ENCODE assay signal across 17 mouse cellular contexts in the genomic region with DNA sequence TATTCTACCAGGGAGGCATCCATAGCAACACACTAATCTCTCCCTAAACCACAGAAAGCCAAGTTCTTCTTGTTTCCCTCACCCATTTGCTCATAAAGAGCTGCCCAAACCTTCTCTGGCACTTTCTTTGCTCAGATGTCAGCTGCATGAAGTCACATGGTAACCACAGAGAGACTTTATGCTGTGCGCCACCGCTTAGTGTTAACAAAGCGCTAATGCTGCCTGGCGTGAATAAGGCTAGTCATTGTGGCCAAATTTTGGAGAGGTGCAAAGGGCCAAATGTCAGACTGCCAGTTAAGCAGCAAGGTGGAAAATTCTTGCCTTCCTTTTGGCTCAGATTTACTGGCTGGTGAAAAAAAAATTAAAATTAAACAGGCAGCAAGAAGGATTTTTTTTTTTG.
DNase-seq lines count a peak whose midpoint lies in the region; ATAC-seq lines count a peak whose summit lies in the region.
"Had no signal": no experiment of that assay in that cellular context is flagged by ENCODE, and none has a peak within 500 bp of the region (broad histone marks: within the 10 kb centered on the region; RNA-seq: fewer than 3 reads in every experiment).

No protein-coding gene starts in this region.

- peak; percentile 77; the same call in 1 of the 2 replicates for ATAC-seq in hindbrain, embryonic 16.5 days
- no peak for ATAC-seq in hindbrain, embryonic 13.5 days (ENCODE audit: low FRiP score)
- no peak for ATAC-seq in midbrain, embryonic 15.5 days (replicated peaks)
- ATAC-seq: liver, embryonic 12.5 days had no signal

- no peaks in the 10 kb centered on the region for H3K27me3 ChIP-seq in hindbrain, embryonic 16.5 days (replicated peaks; ENCODE audit: control insufficient read depth, insufficient read depth, low read length)
- H3K27me3 ChIP-seq in hindbrain, embryonic 13.5 days, result no peaks in the 10 kb centered on the region
- no peaks in the 10 kb centered on the region for H3K27me3 ChIP-seq in midbrain, embryonic 15.5 days (replicated peaks)
- H3K27me3 ChIP-seq: liver, embryonic 12.5 days; neural tube, embryonic 13.5 days had no signal

- H3K4me3 ChIP-seq in hindbrain, embryonic 16.5 days (ENCODE audit: low read length), result no peak overlapping the region
- H3K4me3 ChIP-seq in hindbrain, embryonic 13.5 days, result no peak overlapping the region
- no peak overlapping the region for H3K4me3 ChIP-seq in midbrain, embryonic 15.5 days
- H3K4me3 ChIP-seq: embryonic facial prominence, embryonic 10.5 days; erythroblast, embryonic 14.5 days; heart, adult 2 months; liver, embryonic 12.5 days; neural tube, embryonic 13.5 days had no signal

- intact Hi-C loops in heart, postnatal 36 days (cut with DNase I), result no loop called here

- no peak overlapping the region for H3K9ac ChIP-seq in hindbrain, embryonic 16.5 days (ENCODE audit: low read depth, low read length)
- no peak overlapping the region for H3K9ac ChIP-seq in hindbrain, embryonic 13.5 days
- H3K9ac ChIP-seq in midbrain, embryonic 15.5 days, result no peak overlapping the region
- H3K9ac ChIP-seq: liver, embryonic 12.5 days; neural tube, embryonic 13.5 days had no signal

- no peaks in the 10 kb centered on the region for H3K9me3 ChIP-seq in hindbrain, embryonic 16.5 days (ENCODE audit: control insufficient read depth, low read length)
- no peaks in the 10 kb centered on the region for H3K9me3 ChIP-seq in hindbrain, embryonic 13.5 days
- H3K9me3 ChIP-seq in midbrain, embryonic 15.5 days, result no peaks in the 10 kb centered on the region
- H3K9me3 ChIP-seq: embryonic facial prominence, embryonic 10.5 days; G1E; liver, embryonic 12.5 days; neural tube, embryonic 13.5 days had no signal

- DNase-seq in right cerebral cortex, postnatal 10 days (ENCODE audit: low spot score in 2 of 2), result peak; percentile 17 to 28
- no peak for DNase-seq in right cerebral cortex, postnatal 36 days (ENCODE audit: low spot score in 2 of 2)
- peak; percentile 31 for DNase-seq in cerebellum, adult 9-10 months
- DNase-seq in urinary bladder, postnatal 25 days (ENCODE audit: low spot score), result no peak
- DNase-seq in heart, postnatal 36 days, result no peak
- DNase-seq: adrenal gland, adult 8-10 months; heart, adult 2 months; kidney, adult 9 months; right cerebral cortex, postnatal 4 days had no signal

- 80% methylated on average over 4 of the region's 4 CpGs for WGBS in hindbrain, embryonic 16.5 days
- WGBS in hindbrain, embryonic 13.5 days, result 97% methylated on average over 4 of the region's 4 CpGs
- WGBS in midbrain, embryonic 15.5 days, result 92% methylated on average over 4 of the region's 4 CpGs

- H3K4me1 ChIP-seq in hindbrain, embryonic 16.5 days (ENCODE audit: control insufficient read depth, insufficient read depth, low read depth, low read length), result no peaks in the 10 kb centered on the region
- no peaks in the 10 kb centered on the region for H3K4me1 ChIP-seq in hindbrain, embryonic 13.5 days (replicated peaks)
- H3K4me1 ChIP-seq in midbrain, embryonic 15.5 days, result no peaks in the 10 kb centered on the region
- H3K4me1 ChIP-seq: embryonic facial prominence, embryonic 10.5 days; liver, embryonic 12.5 days; neural tube, embryonic 13.5 days had no signal

- H3K27ac ChIP-seq in hindbrain, embryonic 16.5 days (ENCODE audit: low read depth, low read length), result no peak overlapping the region
- no peak overlapping the region for H3K27ac ChIP-seq in hindbrain, embryonic 13.5 days
- no peak overlapping the region for H3K27ac ChIP-seq in midbrain, embryonic 15.5 days
- H3K27ac ChIP-seq: embryonic facial prominence, embryonic 10.5 days; heart, adult 2 months; liver, embryonic 12.5 days; neural tube, embryonic 13.5 days had no signal

- no peak overlapping the region for H3K4me2 ChIP-seq in hindbrain, embryonic 16.5 days (ENCODE audit: low read length)
- H3K4me2 ChIP-seq in hindbrain, embryonic 13.5 days, result no peak overlapping the region
- H3K4me2 ChIP-seq in midbrain, embryonic 15.5 days, result no peak overlapping the region
- H3K4me2 ChIP-seq: liver, embryonic 12.5 days; neural tube, embryonic 13.5 days had no signal

- H3K36me3 ChIP-seq in hindbrain, embryonic 16.5 days (ENCODE audit: control insufficient read depth, insufficient read depth, low read length), result no peaks in the 10 kb centered on the region
- no peaks in the 10 kb centered on the region for H3K36me3 ChIP-seq in hindbrain, embryonic 13.5 days
- H3K36me3 ChIP-seq in midbrain, embryonic 15.5 days (replicated peaks), result no peaks in the 10 kb centered on the region
- H3K36me3 ChIP-seq: embryonic facial prominence, embryonic 10.5 days; G1E; liver, embryonic 12.5 days; neural tube, embryonic 13.5 days had no signal

Comparison
In these comparisons a context has a peak if more than half of its experiments do, and no peak if none do; other contexts are left out.
1. DNase-seq: peak in right cerebral cortex, postnatal 10 days (2 of 2) and cerebellum, adult 9-10 months (single experiment); none in right cerebral cortex, postnatal 36 days (0 of 2), urinary bladder, postnatal 25 days (single experiment) and heart, postnatal 36 days (0 of 2).